Mouse (Mus musculus): Measurements from ENCODE around the gene Rbpjl. TPM values are rescaled to one million over a fixed set of nuclear protein-coding genes. Genes with fewer than 3 reads are reported as not detected.

Rbpjl gene
- polyA plus RNA-seq, 1 experiment from 2014 or later = 0.32 TPM

- 36% methylated on average over 13 of the region's 14 CpGs for WGBS
- ATAC-seq (ENCODE audit: low FRiP score, low TSS enrichment) (no peak), DNase-seq (ENCODE audit: low spot score) (no peak)
- TF ChIP-seq EP300 (optimal IDR thresholded peaks at IDR 0.05) (no peak), CTCF (IDR thresholded peaks at IDR 0.05; ENCODE audit: low read depth) (no peak)
- Histone ChIP-seq H3K4me3 (ENCODE audit: low read depth, low read length) (no peak overlapping the region), H3K9me3 (ENCODE audit: control insufficient read depth, low read length) (no peaks in the 10 kb centered on the region), H3K4me2 (replicated peaks; ENCODE audit: low read depth) (no peak overlapping the region; the same call in 1 of the 2 replicates), H3K36me3 (ENCODE audit: control insufficient read depth, insufficient read depth, low read length) (no peaks in the 10 kb centered on the region), H3K27me3 (ENCODE audit: control insufficient read depth, insufficient read depth, low read length) (peaks cover 6% of the 10 kb centered on the region; the same call in 1 of the 2 replicates), H3K27ac (replicated peaks) (no peak overlapping the region), H3K9ac (ENCODE audit: low read length) (no peak overlapping the region), H3K4me1 (replicated peaks; ENCODE audit: control insufficient read depth, insufficient read depth) (0 out of 2 replicates have a peak, but pooled peaks cover 2% of the 10 kb centered on the region)
Measured at GRCm38 (mm10) chr2:164403396-164404081, 598 bp downstream of the Rbpjl start.

- 3% methylated on average over 46 of the region's 49 CpGs for WGBS
- peak overlapping the region; percentile 62 for H3K4me2 ChIP-seq (replicated peaks; ENCODE audit: low read depth)
- H3K36me3 ChIP-seq (ENCODE audit: control insufficient read depth, insufficient read depth, low read length) = no peaks in the 10 kb centered on the region
- peaks cover 6% of the 10 kb centered on the region; the same call in 1 of the 2 replicates for H3K27me3 ChIP-seq (ENCODE audit: control insufficient read depth, insufficient read depth, low read length)
- H3K4me1 ChIP-seq (replicated peaks; ENCODE audit: control insufficient read depth, insufficient read depth) = 0 out of 2 replicates have a peak, but pooled peaks cover 2% of the 10 kb centered on the region
- peak overlapping the region; percentile 36 for H3K4me3 ChIP-seq (ENCODE audit: low read depth, low read length)
- no peaks in the 10 kb centered on the region for H3K9me3 ChIP-seq (ENCODE audit: control insufficient read depth, low read length)
- DNase-seq (ENCODE audit: low spot score) (peak; percentile 47), ATAC-seq (ENCODE audit: low FRiP score, low TSS enrichment) (peak; percentile 18; the same call in 1 of the 2 replicates)
- no peak overlapping the region for H3K27ac ChIP-seq (replicated peaks)
- no peak overlapping the region for H3K9ac ChIP-seq (ENCODE audit: low read length)
- TF ChIP-seq EP300 (optimal IDR thresholded peaks at IDR 0.05) (no peak), CTCF (IDR thresholded peaks at IDR 0.05; ENCODE audit: low read depth) (0 out of 2 replicates have a peak, but pooled peaks have one; percentile 2)
Measured at GRCm38 (mm10) chr2:164404082-164404990, 1.4 kb downstream of the Rbpjl start.

GRCm38 (mm10) chr2:164405060-164405459, 2.1 kb downstream of the Rbpjl start, which contains the start of gene Matn4:
Matn4 (minus strand) TSS chr2:164405160.
- ATAC-seq (ENCODE audit: low FRiP score, low TSS enrichment) = no peak
- peaks cover 3% of the 10 kb centered on the region; the same call in 1 of the 2 replicates for H3K27me3 ChIP-seq (ENCODE audit: control insufficient read depth, insufficient read depth, low read length)
- WGBS = 22% methylated on average over 9 of the region's 9 CpGs

GRCm38 (mm10) chr2:164405519-164405918, 2.6 kb downstream of the Rbpjl start:
- TF ChIP-seq CTCF (IDR thresholded peaks at IDR 0.05; ENCODE audit: low read depth) = no peak
- TF ChIP-seq EP300 (optimal IDR thresholded peaks at IDR 0.05) = no peak
- WGBS = 40% methylated on average over 5 of the region's 5 CpGs
- Histone ChIP-seq H3K4me1 (replicated peaks; ENCODE audit: control insufficient read depth, insufficient read depth) (0 out of 2 replicates have a peak, but pooled peaks cover 2% of the 10 kb centered on the region), H3K27me3 (ENCODE audit: control insufficient read depth, insufficient read depth, low read length) (peaks cover 3% of the 10 kb centered on the region; the same call in 1 of the 2 replicates), H3K9me3 (ENCODE audit: control insufficient read depth, low read length) (no peaks in the 10 kb centered on the region), H3K4me2 (replicated peaks; ENCODE audit: low read depth) (no peak overlapping the region), H3K9ac (ENCODE audit: low read length) (no peak overlapping the region), H3K4me3 (ENCODE audit: low read depth, low read length) (no peak overlapping the region), H3K36me3 (ENCODE audit: control insufficient read depth, insufficient read depth, low read length) (no peaks in the 10 kb centered on the region), H3K27ac (replicated peaks) (no peak overlapping the region)
- ATAC-seq (ENCODE audit: low FRiP score, low TSS enrichment) = no peak
- DNase-seq (ENCODE audit: low spot score) = no peak

More at GRCm38 (mm10) chr2:164405060-164405459, 2.1 kb downstream of the Rbpjl start, which contains the start of gene Matn4:
- no peaks in the 10 kb centered on the region for H3K9me3 ChIP-seq (ENCODE audit: control insufficient read depth, low read length)
- peak within 1 kb of the TSS; percentile 62 for H3K4me2 ChIP-seq (replicated peaks; ENCODE audit: low read depth)
- TF ChIP-seq EP300 (optimal IDR thresholded peaks at IDR 0.05) (no peak), CTCF (IDR thresholded peaks at IDR 0.05; ENCODE audit: low read depth) (no peak)
- no peak for DNase-seq (ENCODE audit: low spot score)
- no peak within 1 kb of the TSS for H3K9ac ChIP-seq (ENCODE audit: low read length)
- 0 out of 2 replicates have a peak, but pooled peaks cover 2% of the 10 kb centered on the region for H3K4me1 ChIP-seq (replicated peaks; ENCODE audit: control insufficient read depth, insufficient read depth)
- H3K27ac ChIP-seq (replicated peaks) = no peak within 1 kb of the TSS
- H3K36me3 ChIP-seq (ENCODE audit: control insufficient read depth, insufficient read depth, low read length) = no peaks in the 10 kb centered on the region
- peak within 1 kb of the TSS; percentile 36 for H3K4me3 ChIP-seq (ENCODE audit: low read depth, low read length)

GRCm38 (mm10) chr2:164407708-164408107, 4.8 kb downstream of the Rbpjl start:
- Histone ChIP-seq H3K4me1 (replicated peaks; ENCODE audit: control insufficient read depth, insufficient read depth) (0 out of 2 replicates have a peak, but pooled peaks cover 2% of the 10 kb centered on the region), H3K4me3 (ENCODE audit: low read depth, low read length) (no peak overlapping the region), H3K27ac (replicated peaks) (no peak overlapping the region), H3K9ac (ENCODE audit: low read length) (no peak overlapping the region), H3K4me2 (replicated peaks; ENCODE audit: low read depth) (0 out of 2 replicates have a peak overlapping the region, but pooled peaks have one; percentile 14), H3K36me3 (ENCODE audit: control insufficient read depth, insufficient read depth, low read length) (no peaks in the 10 kb centered on the region), H3K27me3 (ENCODE audit: control insufficient read depth, insufficient read depth, low read length) (peaks cover 3% of the 10 kb centered on the region; the same call in 1 of the 2 replicates), H3K9me3 (ENCODE audit: control insufficient read depth, low read length) (no peaks in the 10 kb centered on the region)
- DNase-seq (ENCODE audit: low spot score) (peak; percentile 81), ATAC-seq (ENCODE audit: low FRiP score, low TSS enrichment) (peak; percentile 54)
- 1% methylated on average over 22 of the region's 22 CpGs for WGBS
- peak; percentile 93 for TF ChIP-seq CTCF (IDR thresholded peaks at IDR 0.05; ENCODE audit: low read depth)
- TF ChIP-seq EP300 (optimal IDR thresholded peaks at IDR 0.05) = no peak

All from stomach, postnatal 0 days (tissue).